19 mouse cellular contexts compared by ENCODE assay signal in genomic region chr13:45024821-45025220, GRCm38 (mm10). TPM values are rescaled to one million over a fixed set of nuclear protein-coding genes. Genes with fewer than 3 reads are reported as not detected.
"Had no signal": no experiment of that assay in that cellular context is flagged by ENCODE, and none has a peak within 500 bp of the region (broad histone marks: within the 10 kb centered on the region; RNA-seq: fewer than 3 reads in every experiment).

No protein-coding gene starts in this region.

- ATAC-seq: liver, postnatal 0 days; lung, postnatal 0 days had no signal

- DNase-seq: liver, postnatal 0 days; lung, adult 2 months; lung, postnatal 14 days; lung, postnatal 36 days; midbrain, embryonic 14.5 days; right cerebral cortex, postnatal 14 days; thymus, adult 18-20 months; thymus, postnatal 14 days; thymus, postnatal 4 days had no signal

- H3K9ac ChIP-seq: liver, embryonic 15.5 days; liver, postnatal 0 days; lung, embryonic 15.5 days; midbrain, embryonic 12.5 days; neural tube, embryonic 12.5 days had no signal

- H3K36me3 ChIP-seq: liver, embryonic 15.5 days; lung, embryonic 15.5 days; midbrain, embryonic 12.5 days; neural tube, embryonic 12.5 days had no signal

- H3K27ac ChIP-seq: liver, embryonic 15.5 days; lung, embryonic 15.5 days; macrophage; midbrain, embryonic 12.5 days; neural tube, embryonic 12.5 days had no signal

- H3K27me3 ChIP-seq: lung, embryonic 15.5 days; midbrain, embryonic 12.5 days; neural tube, embryonic 12.5 days had no signal

- H3K4me1 ChIP-seq: liver, embryonic 15.5 days; lung, embryonic 15.5 days; midbrain, embryonic 12.5 days; neural tube, embryonic 12.5 days had no signal

- H3K9me3 ChIP-seq: liver, embryonic 15.5 days; lung, embryonic 15.5 days; midbrain, embryonic 12.5 days; neural tube, embryonic 12.5 days had no signal

- H3K4me3 ChIP-seq: liver, embryonic 15.5 days; lung, embryonic 15.5 days; midbrain, embryonic 12.5 days; neural tube, embryonic 12.5 days had no signal

- H3K4me2 ChIP-seq: liver, embryonic 15.5 days; lung, embryonic 15.5 days; midbrain, embryonic 12.5 days; neural tube, embryonic 12.5 days had no signal

RNA-seq across cellular contexts. Expression of gene Gm9817, which starts 53.7 kb away (rescaled TPM):
- polyA plus RNA-seq: liver, embryonic 15.5 days; liver, postnatal 0 days; lung, embryonic 15.5 days; midbrain, embryonic 12.5 days; midbrain, embryonic 14.5 days; midbrain, postnatal 0 days; neural tube, embryonic 12.5 days; neural tube, embryonic 14.5 days; spleen, adult 2 months; thymus, postnatal 0 days had no signal
